Mouse (Mus musculus): ENCODE data around the gene Phf24. TPM values are rescaled to one million over a fixed set of nuclear protein-coding genes. Genes with fewer than 3 reads are reported as not detected.

Gene Phf24
- total RNA-seq (2021) = 100 to 1,000 TPM; 148 to 149 TPM

GRCm38 (mm10) chr4:42916617-42917401, at the start of gene Phf24:
TSS of gene Phf24 (plus strand) at chr4:42916660.
- peak in 1 of 2 experiments; percentile 41 for DNase-seq

- DNase-seq = no peak
Measured at GRCm38 (mm10) chr4:42867390-42867789, 49.1 kb upstream of the Phf24 start.

GRCm38 (mm10) chr4:42868193-42868592, 48.3 kb upstream of the Phf24 start:
- no peak for DNase-seq

GRCm38 (mm10) chr4:42870748-42871147, 45.7 kb upstream of the Phf24 start:
- DNase-seq = no peak

GRCm38 (mm10) chr4:42872151-42872550, 44.3 kb upstream of the Phf24 start:
- no peak for DNase-seq

GRCm38 (mm10) chr4:42872746-42873435, 43.6 kb upstream of the Phf24 start:
- DNase-seq = no peak

GRCm38 (mm10) chr4:42874134-42874533, 42.3 kb upstream of the Phf24 start, which contains the start of gene Fam205c:
TSS of gene Fam205c (minus strand) at chr4:42874234.
- DNase-seq = no peak

GRCm38 (mm10) chr4:42876586-42877291, 39.7 kb upstream of the Phf24 start:
- peak; percentile 25 to 41 for DNase-seq

- no peak for DNase-seq
Measured at GRCm38 (mm10) chr4:42877657-42878056, 38.8 kb upstream of the Phf24 start.

GRCm38 (mm10) chr4:42879829-42880676, 36.4 kb upstream of the Phf24 start:
- no peak for DNase-seq

GRCm38 (mm10) chr4:42880677-42880948, 35.8 kb upstream of the Phf24 start:
- no peak for DNase-seq

- no peak for DNase-seq
Measured at GRCm38 (mm10) chr4:42886926-42887325, 29.5 kb upstream of the Phf24 start.

GRCm38 (mm10) chr4:42888806-42889205, 27.7 kb upstream of the Phf24 start:
- no peak for DNase-seq

- DNase-seq = no peak
Measured at GRCm38 (mm10) chr4:42891176-42891575, 25.3 kb upstream of the Phf24 start.

GRCm38 (mm10) chr4:42895118-42895517, 21.3 kb upstream of the Phf24 start:
- DNase-seq = no peak

GRCm38 (mm10) chr4:42898914-42899313, 17.5 kb upstream of the Phf24 start:
- no peak for DNase-seq

GRCm38 (mm10) chr4:42900878-42901277, 15.6 kb upstream of the Phf24 start:
- DNase-seq = peak; percentile 42 to 46

- DNase-seq = no peak
Measured at GRCm38 (mm10) chr4:42902174-42902573, 14.3 kb upstream of the Phf24 start.

GRCm38 (mm10) chr4:42902730-42903129, 13.7 kb upstream of the Phf24 start:
- DNase-seq = no peak

GRCm38 (mm10) chr4:42903942-42904341, 12.5 kb upstream of the Phf24 start:
- DNase-seq = no peak

GRCm38 (mm10) chr4:42904523-42904922, 11.9 kb upstream of the Phf24 start:
- peak in 1 of 2 experiments; percentile 34 for DNase-seq

- no peak for DNase-seq
Measured at GRCm38 (mm10) chr4:42904966-42905365, 11.5 kb upstream of the Phf24 start.
